Mouse (Mus musculus): ENCODE data around the gene Tarm1. TPM values are rescaled to one million over a fixed set of nuclear protein-coding genes. Genes with fewer than 3 reads are reported as not detected.

The Tarm1 gene
- 0.30 and 0.50 TPM in 2 replicates for polyA plus RNA-seq (2015; fragmentation: Nextera tagmentation; extraction: Ambion mirVana)

DNA sequence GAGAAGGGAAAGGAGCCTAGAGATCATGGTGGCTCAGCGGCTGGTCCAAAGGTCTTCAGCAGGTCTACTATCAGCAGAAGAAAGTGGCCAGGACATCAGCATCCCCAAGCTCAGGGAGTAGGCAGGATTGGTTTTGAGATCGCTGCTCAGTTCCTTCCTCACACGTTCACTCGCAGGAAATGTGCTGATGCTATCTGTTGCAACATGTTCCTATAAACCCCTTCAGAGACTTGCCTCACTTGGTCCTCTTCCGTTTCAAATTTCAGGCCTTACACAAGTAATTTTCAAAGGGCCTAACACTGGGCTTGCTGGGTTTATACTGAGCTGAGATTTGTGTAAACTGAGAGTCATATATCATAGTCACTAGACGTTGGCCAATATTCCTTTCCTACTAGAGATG is at the start of gene Tarm1:
Gene Tarm1, minus strand, starts transcription at position 186 of the 400 bp plus-strand sequence.

Other genes with a start within 250 kb of the Tarm1 start
- 124 and 140 TPM in 2 replicates for gene Myadm, start 213.5 kb downstream of the Tarm1 start, polyA plus RNA-seq (2015; fragmentation: Nextera tagmentation; extraction: Ambion mirVana)
- gene Prkcg, start 213.4 kb downstream of the Tarm1 start, polyA plus RNA-seq (2015; fragmentation: Nextera tagmentation; extraction: Ambion mirVana), result 0.22 and 0.99 TPM in 2 replicates
- 0.50 and 0.56 TPM in 2 replicates for gene Cacng7, start 169.7 kb downstream of the Tarm1 start, polyA plus RNA-seq (2015; fragmentation: Nextera tagmentation; extraction: Ambion mirVana)
- 0.27 TPM in 1 of 2 replicates, not detected in the other for gene Cacng8, start 111.9 kb downstream of the Tarm1 start, polyA plus RNA-seq (2015; fragmentation: Nextera tagmentation; extraction: Ambion mirVana)
- gene Cacng6, start 78.4 kb downstream of the Tarm1 start, polyA plus RNA-seq (2015; fragmentation: Nextera tagmentation; extraction: Ambion mirVana), result 97.3 and 101 TPM in 2 replicates
- 0.11 and 0.63 TPM in 2 replicates for gene Oscar, start 113.5 kb upstream of the Tarm1 start, polyA plus RNA-seq (2015; fragmentation: Nextera tagmentation; extraction: Ambion mirVana)
- 587 and 742 TPM in 2 replicates for gene Ndufa3, start 114.7 kb upstream of the Tarm1 start, polyA plus RNA-seq (2015; fragmentation: Nextera tagmentation; extraction: Ambion mirVana)
- 17.1 and 22.7 TPM in 2 replicates for gene Tfpt, start 127.3 kb upstream of the Tarm1 start, polyA plus RNA-seq (2015; fragmentation: Nextera tagmentation; extraction: Ambion mirVana)
- 32.9 and 39.9 TPM in 2 replicates for gene Prpf31, start 127.4 kb upstream of the Tarm1 start, polyA plus RNA-seq (2015; fragmentation: Nextera tagmentation; extraction: Ambion mirVana)
- gene Cnot3, start 142.6 kb upstream of the Tarm1 start, polyA plus RNA-seq (2015; fragmentation: Nextera tagmentation; extraction: Ambion mirVana), result 19.8 and 23.6 TPM in 2 replicates
- gene Leng1, start 163.2 kb upstream of the Tarm1 start, polyA plus RNA-seq (2015; fragmentation: Nextera tagmentation; extraction: Ambion mirVana), result 21.7 and 23.7 TPM in 2 replicates
- 1.9 and 2.5 TPM in 2 replicates for gene Tmc4, start 174.9 kb upstream of the Tarm1 start, polyA plus RNA-seq (2015; fragmentation: Nextera tagmentation; extraction: Ambion mirVana)
- 117 and 137 TPM in 2 replicates for gene Tsen34, start 190.2 kb upstream of the Tarm1 start, polyA plus RNA-seq (2015; fragmentation: Nextera tagmentation; extraction: Ambion mirVana)
- 18.1 and 19.9 TPM in 2 replicates for gene Mboat7, start 190.9 kb upstream of the Tarm1 start, polyA plus RNA-seq (2015; fragmentation: Nextera tagmentation; extraction: Ambion mirVana)
- 882 and 890 TPM in 2 replicates for gene Rps9, start 201.4 kb upstream of the Tarm1 start, polyA plus RNA-seq (2015; fragmentation: Nextera tagmentation; extraction: Ambion mirVana)
- 2.0 and 3.0 TPM in 2 replicates for gene Pirb, start 217.8 kb upstream of the Tarm1 start, polyA plus RNA-seq (2015; fragmentation: Nextera tagmentation; extraction: Ambion mirVana)

Measured in skeletal muscle tissue, postnatal 0 days (tissue).